Mouse (Mus musculus) midbrain, embryonic 13.5 days (tissue): ENCODE measurements at regions not wholly inside any gene's neighbourhood (a gene's known extent, or its start where the extent isn't known, plus 50 kb on each side); places are given as distances from the start of the nearest gene placed in this dataset.

Experiments
- ATAC-seq: fragments of 200-750 bp; cut with Nextera tagmentation; 2 replicates; pipeline ENCODE4 v1.8.0; 2017; ENCODE audit warnings: mild to moderate bottlenecking, moderate TSS enrichment, moderate library complexity
- H3K27ac ChIP-seq: fragments of 300-500 bp; sonication (generic); 2 replicates; pipeline ENCODE4 v1.5.1; 2015; ENCODE audit warnings: inconsistent platforms, mild to moderate bottlenecking, moderate library complexity
- H3K27me3 ChIP-seq: fragments of 300-500 bp; sonication (generic); 2 replicates; pipeline ENCODE4 v1.6.1; 2015; ENCODE audit warnings: mild to moderate bottlenecking, inconsistent platforms
- H3K36me3 ChIP-seq: fragments of 300-500 bp; sonication (generic); 2 replicates; pipeline ENCODE4 v1.6.1; 2015; ENCODE audit warnings: mild to moderate bottlenecking, inconsistent platforms
- H3K4me1 ChIP-seq: fragments of 300-500 bp; sonication (generic); replicated peaks from 2 replicates; pipeline ENCODE4 v1.6.1; 2015; ENCODE audit warnings: inconsistent platforms
- H3K4me2 ChIP-seq: fragments of 300-500 bp; sonication (generic); replicated peaks from 2 replicates; pipeline ENCODE4 v1.6.1; 2015; ENCODE audit warnings: moderate library complexity, mild to moderate bottlenecking, inconsistent platforms
- H3K4me3 ChIP-seq: fragments of 300-500 bp; sonication (generic); replicated peaks from 2 replicates; pipeline ENCODE4 v1.5.1; 2015; ENCODE audit warnings: mild to moderate bottlenecking, inconsistent platforms
- H3K9ac ChIP-seq: fragments of 300-500 bp; sonication (generic); replicated peaks from 2 replicates; pipeline ENCODE4 v1.6.1; 2015; ENCODE audit warnings: mild to moderate bottlenecking, inconsistent platforms
- H3K9me3 ChIP-seq: fragments of 300-500 bp; sonication (generic); 2 replicates; pipeline ENCODE4 v1.6.1; 2016; ENCODE audit warnings: mild to moderate bottlenecking, inconsistent platforms
- WGBS: fragments of 180-500 bp; shearing (Covaris S2); methylation state at CpG from one replicate; pipeline ENCODE4 v1.1.7; 2015; 5-methylcytosine and 5-hydroxymethylcytosine counted together

DNA sequence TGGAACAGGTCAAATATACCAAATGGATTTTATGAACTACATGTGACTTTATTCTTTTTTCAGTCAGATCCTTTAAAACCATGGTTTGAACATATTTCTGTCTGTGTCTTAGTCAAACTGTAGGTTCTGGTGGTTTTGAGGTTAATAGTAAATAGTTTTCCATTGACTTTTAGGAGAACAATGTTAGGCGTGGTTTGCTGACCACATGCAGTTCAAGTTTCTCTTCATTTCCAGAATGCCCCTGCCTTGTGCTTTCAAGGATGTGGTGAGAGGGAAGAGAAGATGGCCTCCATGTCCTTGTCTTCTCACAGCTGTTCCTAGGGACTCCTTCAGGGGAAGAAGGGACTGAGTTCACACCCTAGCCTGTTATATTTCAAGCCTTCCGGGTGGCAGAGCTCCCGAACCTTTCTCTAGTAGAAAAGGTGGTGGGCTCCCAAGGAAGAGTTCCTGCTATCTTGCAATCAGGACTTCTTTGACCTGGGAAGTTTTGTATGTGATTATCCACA is 76.1 kb upstream of the Ufm1 start:
- no peaks in the 10 kb centered on the region for H3K36me3 ChIP-seq
- no peak for ATAC-seq
- no peak overlapping the region for H3K4me2 ChIP-seq
- no peak overlapping the region for H3K4me3 ChIP-seq
- no peaks in the 10 kb centered on the region for H3K27me3 ChIP-seq
- H3K9me3 ChIP-seq: no peaks in the 10 kb centered on the region
- H3K9ac ChIP-seq: no peak overlapping the region
- WGBS: 94% methylated on average over 3 of the region's 3 CpGs
- no peak overlapping the region for H3K27ac ChIP-seq
- H3K4me1 ChIP-seq: no peaks in the 10 kb centered on the region

DNA sequence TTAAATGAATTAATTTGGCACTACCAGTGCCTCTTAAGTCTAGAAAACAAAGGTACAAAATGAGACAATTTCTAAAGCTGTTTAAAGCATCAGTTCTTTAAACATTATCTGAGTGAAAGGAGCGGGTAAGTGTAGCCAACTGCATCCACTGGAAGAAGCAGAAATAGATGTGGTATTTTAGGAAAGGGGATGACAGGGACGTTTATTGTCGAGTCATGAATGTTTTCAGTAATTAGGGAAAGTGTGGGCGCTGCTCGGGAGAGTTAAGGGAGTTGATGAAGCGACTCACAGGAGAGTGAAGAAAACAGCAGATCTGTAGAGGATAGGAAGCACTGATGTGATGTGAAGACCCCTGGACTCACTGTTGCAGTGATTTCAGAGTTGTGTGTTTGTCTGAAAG is 68.1 kb upstream of the Ufm1 start:
- no peak overlapping the region for H3K4me2 ChIP-seq
- WGBS: 84% methylated on average over 6 of the region's 6 CpGs

DNA sequence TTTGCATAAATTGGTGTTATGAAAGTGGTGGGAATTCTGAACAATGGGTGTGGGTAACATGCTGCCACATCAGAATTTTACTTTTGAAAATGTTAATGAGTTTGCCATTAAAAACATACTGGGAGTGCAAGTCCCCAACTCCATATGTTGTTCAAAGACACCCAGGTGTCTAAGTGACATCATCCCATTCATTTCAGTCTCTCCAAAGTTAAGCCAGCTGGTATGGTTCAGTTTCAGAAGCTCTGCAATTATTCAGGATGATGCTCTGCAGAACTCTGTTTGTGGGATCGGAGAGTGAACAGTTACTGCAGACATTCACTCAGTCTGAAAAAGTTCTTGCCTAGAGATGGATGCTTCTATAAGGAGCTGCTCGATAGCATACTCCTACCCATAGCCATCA is 56.3 kb upstream of the Ufm1 start:
- Histone ChIP-seq H3K36me3 (no peaks in the 10 kb centered on the region), H3K4me3 (no peak overlapping the region), H3K27ac (no peak overlapping the region), H3K4me1 (no peaks in the 10 kb centered on the region), H3K9ac (no peak overlapping the region), H3K27me3 (no peaks in the 10 kb centered on the region), H3K4me2 (no peak overlapping the region), H3K9me3 (no peaks in the 10 kb centered on the region)
- WGBS: 94% methylated on average over 2 of the region's 2 CpGs
- no peak for ATAC-seq

More for the DNA sequence above, 68.1 kb upstream of the Ufm1 start:
- no peaks in the 10 kb centered on the region for H3K27me3 ChIP-seq
- no peak overlapping the region for H3K27ac ChIP-seq
- no peaks in the 10 kb centered on the region for H3K4me1 ChIP-seq
- H3K36me3 ChIP-seq: no peaks in the 10 kb centered on the region
- no peaks in the 10 kb centered on the region for H3K9me3 ChIP-seq
- no peak overlapping the region for H3K4me3 ChIP-seq
- ATAC-seq: no peak
- no peak overlapping the region for H3K9ac ChIP-seq

DNA sequence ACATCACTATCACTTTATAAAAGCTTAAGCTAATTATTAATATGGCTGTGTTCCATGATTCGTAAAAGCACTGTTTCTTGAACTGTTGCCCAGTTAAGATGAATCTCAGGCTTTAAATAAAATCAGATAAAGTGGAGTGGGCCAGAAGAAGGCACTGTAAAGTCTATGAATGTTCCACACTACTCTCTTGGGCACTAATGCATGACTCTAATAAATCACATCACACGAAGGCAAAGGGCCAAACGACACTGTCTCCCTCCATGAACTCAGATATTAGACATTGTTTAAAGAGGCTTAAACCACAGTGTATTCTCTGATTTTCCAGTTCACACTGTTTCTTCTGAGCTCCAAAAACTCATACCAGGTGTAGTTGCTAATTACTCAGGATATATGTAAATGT is 55.9 kb upstream of the Ufm1 start:
- ATAC-seq: no peak
- Histone ChIP-seq H3K4me2 (no peak overlapping the region), H3K9ac (no peak overlapping the region), H3K4me1 (no peaks in the 10 kb centered on the region), H3K4me3 (no peak overlapping the region), H3K27ac (no peak overlapping the region), H3K9me3 (no peaks in the 10 kb centered on the region), H3K36me3 (no peaks in the 10 kb centered on the region), H3K27me3 (no peaks in the 10 kb centered on the region)
- WGBS: 92% methylated on average over 3 of the region's 3 CpGs

DNA sequence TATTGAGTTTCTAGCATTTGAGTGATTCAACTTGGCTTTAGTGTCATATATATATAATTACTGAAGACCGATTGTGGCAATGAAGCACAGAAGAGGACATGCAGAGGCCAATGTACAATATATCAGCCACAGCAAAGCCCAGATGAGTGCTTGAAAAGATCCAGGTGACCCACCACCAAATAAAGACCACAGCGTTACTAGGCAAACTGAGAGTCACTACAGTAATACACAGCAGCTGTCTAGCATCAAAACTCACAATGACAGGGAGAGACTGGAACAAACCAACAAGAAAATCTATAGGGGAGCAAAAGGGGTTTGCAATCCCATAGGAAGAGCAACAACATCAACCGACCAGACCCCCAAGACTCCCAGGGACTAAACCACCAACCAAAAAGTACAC is 54.3 kb upstream of the Ufm1 start:
- WGBS: 94% methylated on average over 3 of the region's 3 CpGs
- H3K27ac ChIP-seq: no peak overlapping the region
- H3K9me3 ChIP-seq: no peaks in the 10 kb centered on the region
- no peak overlapping the region for H3K4me2 ChIP-seq
- H3K9ac ChIP-seq: no peak overlapping the region
- H3K27me3 ChIP-seq: no peaks in the 10 kb centered on the region
- H3K4me3 ChIP-seq: no peak overlapping the region
- no peaks in the 10 kb centered on the region for H3K4me1 ChIP-seq
- ATAC-seq: no peak
- H3K36me3 ChIP-seq: no peaks in the 10 kb centered on the region

DNA sequence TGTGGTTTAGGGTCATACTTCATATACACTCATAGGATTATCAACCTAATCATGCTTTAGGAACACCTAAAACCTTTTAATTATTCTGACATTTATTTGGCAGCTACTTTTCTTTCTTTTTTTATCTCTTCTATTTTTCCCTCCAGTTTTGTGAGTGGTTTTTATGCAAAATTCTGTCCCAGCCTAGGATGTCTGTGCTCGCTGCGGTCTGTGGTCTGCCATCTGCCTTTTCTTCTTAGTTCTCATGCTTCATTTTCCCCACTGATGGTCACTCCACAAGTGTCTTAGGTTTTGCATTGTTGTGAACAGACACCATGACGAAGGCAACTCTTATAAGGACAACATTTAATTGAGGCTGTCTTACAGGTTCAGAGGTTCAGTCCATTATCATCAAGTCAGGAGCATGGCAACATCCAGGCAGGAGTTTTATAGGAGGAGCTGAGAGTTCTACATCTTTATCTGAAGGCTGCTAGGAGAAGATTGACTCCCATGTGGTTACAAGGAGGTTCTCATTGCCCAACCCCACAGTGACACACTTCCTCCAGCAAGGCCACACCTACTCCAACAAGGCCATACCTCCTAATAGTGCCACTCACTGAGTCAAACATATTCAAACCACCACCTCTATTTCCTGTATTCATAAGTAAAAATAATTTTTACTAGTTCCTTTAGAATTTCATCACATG is 50.5 kb upstream of the Ufm1 start:
- Histone ChIP-seq H3K27me3 (no peaks in the 10 kb centered on the region), H3K4me1 (no peaks in the 10 kb centered on the region), H3K27ac (no peak overlapping the region), H3K9ac (no peak overlapping the region), H3K4me2 (no peak overlapping the region), H3K36me3 (no peaks in the 10 kb centered on the region), H3K4me3 (no peak overlapping the region), H3K9me3 (no peaks in the 10 kb centered on the region)
- WGBS: 86% methylated on average over 3 of the region's 3 CpGs
- no peak for ATAC-seq
